Mouse (Mus musculus): ENCODE measurements around the gene Cd38. TPM values are rescaled to one million over a fixed set of nuclear protein-coding genes. Genes with fewer than 3 reads are reported as not detected.

Gene Cd38
- polyA plus RNA-seq, 1 experiment from 2014 or later, result 14.5 TPM

- peak overlapping the region; percentile 68 for H3K27ac ChIP-seq
Observed at GRCm38 (mm10) chr5:43863642-43864041, 4.7 kb upstream of the Cd38 start.

GRCm38 (mm10) chr5:43865316-43865715, 3.0 kb upstream of the Cd38 start:
- WGBS, result 83% methylated on average over 2 of the region's 2 CpGs
- no peak overlapping the region for H3K4me2 ChIP-seq (replicated peaks)

More at GRCm38 (mm10) chr5:43863642-43864041, 4.7 kb upstream of the Cd38 start:
- Histone ChIP-seq H3K4me3 (replicated peaks) (no peak overlapping the region), H3K9ac (no peak overlapping the region), H3K9me3 (no peaks in the 10 kb centered on the region), H3K4me2 (replicated peaks) (no peak overlapping the region), H3K27me3 (replicated peaks) (no peaks in the 10 kb centered on the region), H3K4me1 (replicated peaks) (peaks cover 5% of the 10 kb centered on the region), H3K36me3 (no peaks in the 10 kb centered on the region)
- ATAC-seq, result peak; percentile 72
- WGBS, result 45% methylated on average over 6 of the region's 6 CpGs

GRCm38 (mm10) chr5:43868711-43869600, 603 bp downstream of the Cd38 start:
- peak; percentile 77 for ATAC-seq
- Histone ChIP-seq H3K4me2 (replicated peaks) (peak overlapping the region; percentile 75), H3K9ac (peak overlapping the region; percentile 45), H3K27ac (peak overlapping the region; percentile 25; the same call in 1 of the 2 replicates), H3K9me3 (no peaks in the 10 kb centered on the region), H3K4me1 (replicated peaks) (0 out of 2 replicates have a peak, but pooled peaks cover 5% of the 10 kb centered on the region), H3K36me3 (no peaks in the 10 kb centered on the region), H3K4me3 (replicated peaks) (peak overlapping the region; percentile 39), H3K27me3 (replicated peaks) (no peaks in the 10 kb centered on the region)
- 7% methylated on average over 28 of the region's 28 CpGs for WGBS

More at GRCm38 (mm10) chr5:43865316-43865715, 3.0 kb upstream of the Cd38 start:
- Histone ChIP-seq H3K9me3 (no peaks in the 10 kb centered on the region), H3K9ac (no peak overlapping the region), H3K27me3 (replicated peaks) (no peaks in the 10 kb centered on the region), H3K4me3 (replicated peaks) (no peak overlapping the region), H3K27ac (no peak overlapping the region), H3K4me1 (replicated peaks) (peaks cover 5% of the 10 kb centered on the region; the same call in 1 of the 2 replicates), H3K36me3 (no peaks in the 10 kb centered on the region)
- no peak for ATAC-seq

GRCm38 (mm10) chr5:43871845-43872244, 3.5 kb downstream of the Cd38 start:
- Histone ChIP-seq H3K4me2 (replicated peaks) (no peak overlapping the region), H3K27me3 (replicated peaks) (no peaks in the 10 kb centered on the region), H3K9ac (no peak overlapping the region), H3K36me3 (no peaks in the 10 kb centered on the region), H3K9me3 (no peaks in the 10 kb centered on the region), H3K4me3 (replicated peaks) (no peak overlapping the region), H3K27ac (no peak overlapping the region), H3K4me1 (replicated peaks) (0 out of 2 replicates have a peak, but pooled peaks cover 5% of the 10 kb centered on the region)
- ATAC-seq, result no peak
- WGBS, result 73% methylated on average over 1 of the region's 1 CpGs

- Histone ChIP-seq H3K27me3 (replicated peaks) (no peaks in the 10 kb centered on the region), H3K4me3 (replicated peaks) (no peak overlapping the region), H3K4me2 (replicated peaks) (no peak overlapping the region), H3K4me1 (replicated peaks) (0 out of 2 replicates have a peak, but pooled peaks cover 5% of the 10 kb centered on the region), H3K36me3 (no peaks in the 10 kb centered on the region), H3K9ac (no peak overlapping the region), H3K27ac (no peak overlapping the region), H3K9me3 (no peaks in the 10 kb centered on the region)
- 64% methylated on average over 1 of the region's 1 CpGs for WGBS
- no peak for ATAC-seq
Observed at GRCm38 (mm10) chr5:43872652-43873051, 4.3 kb downstream of the Cd38 start.

GRCm38 (mm10) chr5:43882034-43882433, 13.7 kb downstream of the Cd38 start:
- H3K27me3 ChIP-seq (replicated peaks), result no peaks in the 10 kb centered on the region
- no peaks in the 10 kb centered on the region for H3K36me3 ChIP-seq
- H3K9me3 ChIP-seq, result no peaks in the 10 kb centered on the region
- WGBS, result 80% methylated on average over 3 of the region's 3 CpGs
- H3K4me2 ChIP-seq (replicated peaks), result no peak overlapping the region
- no peak for ATAC-seq
- no peak overlapping the region for H3K9ac ChIP-seq
- no peak overlapping the region for H3K4me3 ChIP-seq (replicated peaks)
- no peaks in the 10 kb centered on the region for H3K4me1 ChIP-seq (replicated peaks)
- H3K27ac ChIP-seq, result no peak overlapping the region

GRCm38 (mm10) chr5:43885060-43885820, 16.9 kb downstream of the Cd38 start:
- H3K4me2 ChIP-seq (replicated peaks), result no peak overlapping the region
- H3K27ac ChIP-seq, result no peak overlapping the region
- ATAC-seq, result no peak
- H3K27me3 ChIP-seq (replicated peaks), result no peaks in the 10 kb centered on the region
- H3K9me3 ChIP-seq, result no peaks in the 10 kb centered on the region
- no peaks in the 10 kb centered on the region for H3K4me1 ChIP-seq (replicated peaks)
- WGBS, result 46% methylated on average over 3 of the region's 3 CpGs
- no peak overlapping the region for H3K4me3 ChIP-seq (replicated peaks)
- no peak overlapping the region for H3K9ac ChIP-seq
- H3K36me3 ChIP-seq, result no peaks in the 10 kb centered on the region

GRCm38 (mm10) chr5:43892386-43892785, 24.0 kb downstream of the Cd38 start:
- Histone ChIP-seq H3K4me2 (replicated peaks) (no peak overlapping the region), H3K9ac (no peak overlapping the region), H3K4me1 (replicated peaks) (no peaks in the 10 kb centered on the region), H3K27me3 (replicated peaks) (no peaks in the 10 kb centered on the region), H3K4me3 (replicated peaks) (no peak overlapping the region), H3K27ac (no peak overlapping the region), H3K9me3 (no peaks in the 10 kb centered on the region), H3K36me3 (no peaks in the 10 kb centered on the region)
- 16% methylated on average over 1 of the region's 1 CpGs for WGBS
- ATAC-seq, result peak; percentile 43; the same call in 1 of the 2 replicates

GRCm38 (mm10) chr5:43894113-43894512, 25.8 kb downstream of the Cd38 start:
- peak; percentile 71 for ATAC-seq
- no peaks in the 10 kb centered on the region for H3K9me3 ChIP-seq
- no peaks in the 10 kb centered on the region for H3K27me3 ChIP-seq (replicated peaks)
- no peak overlapping the region for H3K9ac ChIP-seq
- no peak overlapping the region for H3K4me3 ChIP-seq (replicated peaks)
- no peaks in the 10 kb centered on the region for H3K36me3 ChIP-seq
- no peak overlapping the region for H3K4me2 ChIP-seq (replicated peaks)
- WGBS, result 69% methylated on average over 2 of the region's 2 CpGs
- H3K27ac ChIP-seq, result no peak overlapping the region
- no peaks in the 10 kb centered on the region for H3K4me1 ChIP-seq (replicated peaks)

- Histone ChIP-seq H3K27me3 (replicated peaks) (no peaks in the 10 kb centered on the region), H3K4me1 (replicated peaks) (no peaks in the 10 kb centered on the region), H3K9ac (no peak overlapping the region), H3K27ac (no peak overlapping the region), H3K4me3 (replicated peaks) (no peak overlapping the region), H3K9me3 (no peaks in the 10 kb centered on the region), H3K4me2 (replicated peaks) (no peak overlapping the region), H3K36me3 (no peaks in the 10 kb centered on the region)
- WGBS, result 63% methylated on average over 3 of the region's 3 CpGs
- no peak for ATAC-seq
Observed at GRCm38 (mm10) chr5:43895931-43896330, 27.6 kb downstream of the Cd38 start.

- Histone ChIP-seq H3K9ac (no peak overlapping the region), H3K4me3 (replicated peaks) (no peak overlapping the region), H3K27ac (no peak overlapping the region), H3K36me3 (no peaks in the 10 kb centered on the region), H3K27me3 (replicated peaks) (no peaks in the 10 kb centered on the region), H3K9me3 (no peaks in the 10 kb centered on the region), H3K4me1 (replicated peaks) (no peaks in the 10 kb centered on the region), H3K4me2 (replicated peaks) (no peak overlapping the region)
- WGBS, result 75% methylated on average over 3 of the region's 3 CpGs
- peak; percentile 79 for ATAC-seq
Observed at GRCm38 (mm10) chr5:43904685-43905084, 36.3 kb downstream of the Cd38 start.

GRCm38 (mm10) chr5:43909213-43909612, 40.9 kb downstream of the Cd38 start:
- H3K27ac ChIP-seq, result no peak overlapping the region
- no peaks in the 10 kb centered on the region for H3K27me3 ChIP-seq (replicated peaks)
- no peaks in the 10 kb centered on the region for H3K4me1 ChIP-seq (replicated peaks)
- no peak overlapping the region for H3K4me3 ChIP-seq (replicated peaks)
- no peaks in the 10 kb centered on the region for H3K9me3 ChIP-seq
- H3K4me2 ChIP-seq (replicated peaks), result no peak overlapping the region; the same call in 1 of the 2 replicates
- peak; percentile 87 for ATAC-seq
- no peak overlapping the region for H3K9ac ChIP-seq
- WGBS, result 49% methylated on average over 9 of the region's 9 CpGs
- no peaks in the 10 kb centered on the region for H3K36me3 ChIP-seq
